Mouse (Mus musculus) erythroblast, embryonic 14.5 days (primary cell): Measurements from ENCODE around the gene Sox4. TPM values are rescaled to one million over a fixed set of nuclear protein-coding genes. Genes with fewer than 3 reads are reported as not detected.
A peak's percentile ranks its signal among the peaks of the same experiment; 100 is the strongest.

Source experiments
- H3K27me3 ChIP-seq: 2 replicates; pipeline ENCODE4 v1.6.1; 2012; ENCODE audit warnings: inconsistent platforms; ENCODE audit not compliant: control insufficient read depth
- H3K36me3 ChIP-seq: 2 replicates; pipeline ENCODE4 v1.6.1; 2012; ENCODE audit warnings: mild to moderate bottlenecking, inconsistent platforms; ENCODE audit not compliant: control insufficient read depth
- H3K4me1 ChIP-seq: 2 replicates; pipeline ENCODE4 v1.6.1; 2012; ENCODE audit warnings: inconsistent platforms; ENCODE audit not compliant: control insufficient read depth
- H3K4me3 ChIP-seq: replicated peaks from 2 replicates; pipeline ENCODE3; 2012; ENCODE audit warnings: moderate library complexity, mild to moderate bottlenecking, inconsistent platforms
- H3K9me3 ChIP-seq: 2 replicates; pipeline ENCODE4 v1.6.1; 2012; ENCODE audit warnings: low read length, inconsistent platforms, mixed read lengths; ENCODE audit not compliant: control insufficient read depth
- GATA1 ChIP-seq: IDR thresholded peaks from 2 replicates; pipeline ENCODE4 v1.6.1; 2012; ENCODE audit warnings: low read length, inconsistent platforms, mixed read lengths
- TAL1 ChIP-seq: IDR thresholded peaks from 3 replicates; pipeline ENCODE4 v1.6.1; 2012; ENCODE audit warnings: low read length, inconsistent platforms, mixed read lengths
- polyA plus RNA-seq: library from polyadenylated mRNA; stranded (reverse); fragments of >175 nt; gene quantifications from 2 replicates; pipeline ENCODE4 v1.2.3, GENCODE M21; 2012

The Sox4 gene
- polyA plus RNA-seq, 1 experiment = 0.09 TPM

GRCm38 (mm10) chr13:28958211-28959067 lies 4.9 kb upstream of the Sox4 start:
- no peak for TF ChIP-seq TAL1
- no peak for TF ChIP-seq GATA1
- Histone ChIP-seq H3K27me3 (peaks cover 26% of the 10 kb centered on the region), H3K36me3 (no peaks in the 10 kb centered on the region), H3K9me3 (no peaks in the 10 kb centered on the region), H3K4me1 (peaks cover 35% of the 10 kb centered on the region), H3K4me3 (peak overlapping the region; percentile 64)

DNA sequence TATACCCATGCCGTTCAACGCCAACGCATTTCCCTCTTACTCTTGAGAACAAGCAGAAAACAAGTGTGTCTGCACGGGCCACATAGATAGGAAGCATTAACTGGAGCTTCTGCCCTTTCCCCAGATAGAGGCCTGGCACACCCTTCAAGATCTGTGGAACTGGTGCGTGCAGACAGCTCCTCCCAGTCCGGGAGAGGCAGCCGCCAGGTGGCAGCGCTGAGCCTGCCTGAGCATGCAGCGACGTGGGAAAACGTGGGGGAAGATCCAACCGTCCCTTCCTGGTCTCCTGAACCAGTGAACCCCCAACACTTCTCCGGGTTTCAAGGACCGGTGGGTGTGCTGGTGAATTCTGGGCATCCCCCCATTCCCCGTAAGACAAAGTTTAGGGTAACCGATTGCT lies 4.3 kb upstream of the Sox4 start:
- H3K9me3 ChIP-seq = no peaks in the 10 kb centered on the region
- H3K4me3 ChIP-seq = peak overlapping the region; percentile 64
- peaks cover 41% of the 10 kb centered on the region for H3K4me1 ChIP-seq
- TF ChIP-seq TAL1 (no peak), GATA1 (no peak)
- peaks cover 33% of the 10 kb centered on the region for H3K27me3 ChIP-seq
- H3K36me3 ChIP-seq = no peaks in the 10 kb centered on the region

DNA sequence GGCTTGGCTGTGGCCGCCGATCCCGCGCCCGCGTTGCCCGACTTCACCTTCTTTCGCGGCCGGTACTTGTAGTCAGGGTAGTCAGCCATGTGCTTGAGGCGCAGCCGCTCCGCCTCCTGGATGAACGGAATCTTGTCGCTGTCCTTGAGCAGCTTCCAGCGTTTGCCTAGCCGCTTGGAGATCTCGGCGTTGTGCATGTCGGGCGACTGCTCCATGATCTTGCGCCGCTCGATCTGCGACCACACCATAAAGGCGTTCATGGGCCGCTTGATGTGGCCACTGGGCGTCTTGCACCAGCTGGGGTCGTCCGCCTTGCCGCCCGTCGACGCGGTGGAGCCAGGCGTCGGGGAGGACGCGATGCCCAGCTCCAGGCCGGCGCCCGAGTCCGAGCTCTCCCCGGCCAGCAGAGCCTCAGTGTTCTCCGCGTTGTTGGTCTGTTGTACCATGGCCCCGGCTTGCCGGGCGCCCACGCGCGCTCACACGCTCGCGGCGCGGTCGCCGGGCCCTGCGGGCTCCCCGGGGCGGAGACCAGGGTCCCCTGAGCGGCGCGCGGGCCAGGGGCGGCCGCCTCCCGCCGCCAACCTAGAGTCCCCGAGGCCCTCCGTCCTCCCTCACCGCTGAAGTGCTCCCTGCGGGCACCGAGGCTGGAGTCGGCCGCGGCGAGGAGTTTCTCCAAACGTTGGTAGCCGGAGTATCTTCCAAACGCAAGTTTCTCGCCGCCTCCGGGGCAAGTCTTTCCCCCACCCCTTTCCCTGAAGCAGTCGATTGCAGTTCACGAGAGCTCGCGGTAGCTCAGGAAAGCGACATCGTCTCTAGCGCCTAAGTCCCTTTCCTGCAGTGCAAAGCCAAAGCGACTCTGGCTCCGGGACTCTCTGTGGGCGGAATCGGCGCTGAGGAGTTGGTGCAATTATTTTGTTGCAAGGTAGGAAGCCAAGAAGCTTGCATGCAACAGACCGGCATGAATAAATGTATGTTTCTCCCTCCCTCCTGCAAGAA lies 639 bp downstream of the Sox4 start:
- TF ChIP-seq TAL1 (no peak), GATA1 (no peak)
- no peaks in the 10 kb centered on the region for H3K36me3 ChIP-seq
- peak overlapping the region; percentile 56 for H3K4me3 ChIP-seq
- H3K9me3 ChIP-seq = peaks cover 9% of the 10 kb centered on the region; the same call in 1 of the 2 replicates
- peaks cover 34% of the 10 kb centered on the region for H3K4me1 ChIP-seq
- H3K27me3 ChIP-seq = peaks cover 60% of the 10 kb centered on the region

- TF ChIP-seq GATA1 (no peak), TAL1 (no peak)
- peaks cover 60% of the 10 kb centered on the region for H3K27me3 ChIP-seq
- H3K9me3 ChIP-seq = peaks cover 9% of the 10 kb centered on the region; the same call in 1 of the 2 replicates
- H3K36me3 ChIP-seq = no peaks in the 10 kb centered on the region
- H3K4me3 ChIP-seq = peak overlapping the region; percentile 56
- peaks cover 24% of the 10 kb centered on the region for H3K4me1 ChIP-seq
Measured at GRCm38 (mm10) chr13:28951691-28952575, 1.6 kb downstream of the Sox4 start.

- TF ChIP-seq GATA1 (no peak), TAL1 (no peak)
- Histone ChIP-seq H3K27me3 (peaks cover 60% of the 10 kb centered on the region), H3K4me1 (peaks cover 23% of the 10 kb centered on the region), H3K4me3 (peak overlapping the region; percentile 7), H3K36me3 (no peaks in the 10 kb centered on the region), H3K9me3 (peaks cover 9% of the 10 kb centered on the region; the same call in 1 of the 2 replicates)
Measured at GRCm38 (mm10) chr13:28950623-28951491, 2.7 kb downstream of the Sox4 start.

DNA sequence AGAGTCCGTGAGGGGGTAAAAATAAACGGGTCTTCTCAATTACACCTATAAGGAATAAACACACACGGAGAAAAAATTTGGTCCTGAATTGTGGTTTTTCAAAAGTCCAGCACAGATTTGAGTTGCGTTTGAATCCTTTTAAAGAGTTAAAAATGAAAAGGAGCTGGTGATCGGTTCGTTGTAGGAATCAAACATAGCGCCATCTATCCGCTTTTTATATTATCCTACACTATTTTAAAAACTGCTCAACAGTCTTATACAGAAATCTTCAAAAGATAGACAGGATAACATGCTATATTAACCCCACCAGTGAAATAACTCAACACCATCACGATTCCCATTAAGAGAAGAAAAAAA lies 3.3 kb downstream of the Sox4 start:
- Histone ChIP-seq H3K27me3 (peaks cover 60% of the 10 kb centered on the region), H3K9me3 (peaks cover 9% of the 10 kb centered on the region; the same call in 1 of the 2 replicates), H3K4me1 (peaks cover 23% of the 10 kb centered on the region)

DNA sequence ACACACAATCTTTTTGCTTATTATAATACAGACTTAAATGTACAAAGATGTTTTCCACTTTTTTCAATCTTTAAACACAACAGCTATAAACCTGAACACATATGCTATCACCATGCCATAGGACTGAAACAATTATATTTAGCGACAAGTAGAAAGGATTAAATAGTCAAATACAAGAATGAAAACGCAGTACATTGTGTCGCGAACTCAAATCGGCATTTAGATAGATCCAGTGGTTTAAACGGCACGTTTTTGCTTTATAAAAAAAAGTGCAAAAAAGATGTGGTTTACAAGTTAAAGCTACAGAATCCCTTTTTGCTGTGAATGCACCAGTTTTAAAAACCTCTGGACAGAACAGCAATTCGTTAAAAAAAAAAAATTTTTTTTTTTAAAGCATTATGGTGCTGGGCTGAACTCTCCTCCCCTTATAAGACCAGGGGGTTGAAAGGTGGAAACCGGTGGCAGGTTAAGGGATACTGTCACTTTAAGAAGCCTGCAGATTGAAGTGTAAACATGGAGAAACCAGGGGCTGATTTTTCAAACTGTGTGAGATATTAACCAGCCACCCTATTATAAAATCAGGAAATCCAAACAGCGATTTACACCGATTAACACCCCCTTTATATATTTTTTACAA lies 4.1 kb downstream of the Sox4 start:
- Histone ChIP-seq H3K36me3 (no peaks in the 10 kb centered on the region), H3K4me1 (peaks cover 23% of the 10 kb centered on the region), H3K9me3 (peaks cover 9% of the 10 kb centered on the region; the same call in 1 of the 2 replicates), H3K4me3 (no peak overlapping the region), H3K27me3 (peaks cover 56% of the 10 kb centered on the region)
- TF ChIP-seq TAL1 = no peak

More for the DNA sequence above, 3.3 kb downstream of the Sox4 start:
- Histone ChIP-seq H3K4me3 (no peak overlapping the region), H3K36me3 (no peaks in the 10 kb centered on the region)
- TF ChIP-seq TAL1 = no peak
- no peak for TF ChIP-seq GATA1
